Mouse (Mus musculus): ENCODE data around the gene Wdr45b.
"Not testable (repeated sequence)": the region's sequence is repeated elsewhere in the genome, so short reads cannot be mapped to it uniquely, and the experiment has no call there.

DNA sequence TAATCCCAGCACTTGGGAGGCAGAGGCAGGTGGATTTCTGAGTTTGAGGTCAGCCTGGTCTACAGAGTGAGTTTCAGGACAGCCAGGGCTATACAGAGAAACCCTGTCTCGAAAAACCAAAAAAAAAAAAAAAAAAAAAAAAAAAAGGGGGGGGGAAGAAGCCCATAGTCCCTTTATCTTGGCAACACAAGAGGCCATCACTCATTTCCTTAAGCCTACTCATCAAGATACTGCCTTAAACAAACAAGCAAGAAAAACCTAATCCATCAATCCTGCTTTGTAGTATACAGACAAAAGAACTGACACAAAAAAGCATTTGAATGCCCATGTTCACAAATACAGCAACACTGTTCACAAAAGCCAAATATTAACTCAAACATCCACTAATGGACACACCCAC, 11.8 kb downstream of the Wdr45b start:
- not testable (repeated sequence) for TF ChIP-seq CTCF (IDR thresholded peaks at IDR 0.05; ENCODE audit: low read depth, low read length); POLR2A (IDR thresholded peaks at IDR 0.05; ENCODE audit: extremely low read depth, insufficient read depth, low read length)

Measured in liver, adult 2 months (tissue).